Mouse (Mus musculus) fat pad, adult 2 months (tissue): ENCODE data around the gene Gm36210.

Source experiments
- DNase-seq: peaks from one replicate; pipeline ENCODE4 v3.0.0-alpha.2; 2011; ENCODE audit warnings: low read depth, low spot score; ENCODE audit errors: extremely low read depth

The Gm36210 gene

DNA sequence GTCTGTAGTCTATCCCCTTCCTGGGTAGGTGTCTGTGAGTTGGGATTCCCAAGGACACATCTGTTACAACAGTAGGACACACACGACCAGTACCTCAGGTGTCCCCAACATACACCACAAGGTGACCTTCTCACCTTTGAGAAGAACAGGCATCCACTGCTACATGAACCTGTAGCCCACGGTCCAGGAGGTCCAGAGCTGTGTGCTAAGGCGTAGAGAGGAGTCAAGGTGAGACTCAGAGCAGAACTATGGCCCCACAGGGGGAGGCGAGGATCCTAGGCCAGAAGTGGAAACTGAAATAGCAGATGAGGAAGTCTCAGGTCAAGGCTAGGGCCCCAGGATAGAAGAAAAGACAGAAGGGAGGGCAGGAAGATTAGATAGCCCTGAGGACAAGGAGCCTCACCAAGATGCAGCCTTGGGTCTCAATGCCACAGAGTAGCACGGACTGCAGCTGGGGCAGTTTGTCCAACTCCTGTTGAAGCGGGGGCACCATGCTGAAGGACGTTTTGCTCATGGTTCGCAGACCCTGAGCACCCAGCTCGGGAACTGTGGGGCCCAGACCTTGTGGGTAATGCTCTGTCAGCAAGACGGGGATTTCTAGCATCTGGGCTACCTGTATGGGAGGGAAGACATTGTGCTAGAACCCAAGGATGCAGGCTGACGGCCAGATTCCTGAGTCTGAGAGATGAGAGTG, 55.5 kb downstream of the Gm36210 start:
- DNase-seq: no peak

GRCm38 (mm10) chr7:4849372-4849771, 56.9 kb downstream of the Gm36210 start:
- no peak for DNase-seq
